24 mouse cellular contexts compared by ENCODE assay signal in genomic region chr14:86297991-86298390, GRCm38 (mm10).
DNase-seq lines count a peak whose midpoint lies in the region; ATAC-seq lines count a peak whose summit lies in the region.
"Had no signal": no experiment of that assay in that cellular context is flagged by ENCODE, and none has a peak within 500 bp of the region (broad histone marks: within the 10 kb centered on the region; RNA-seq: fewer than 3 reads in every experiment).

No protein-coding gene starts in this region.

- 0 out of 2 replicates have a peak, but pooled peaks have one; percentile 36 for ATAC-seq in kidney, embryonic 15.5 days (replicated peaks; ENCODE audit: low FRiP score)
- ATAC-seq in midbrain, embryonic 16.5 days = no peak
- ATAC-seq: activated CD4-positive, CD25-positive, alpha-beta regulatory T cell, adult 4 months; CD4-positive, CD25-positive, alpha-beta regulatory T cell, adult 4 months; forebrain, embryonic 13.5 days; Patski had no signal

- WGBS in kidney, embryonic 15.5 days = 52% methylated on average over 2 of the region's 2 CpGs
- 74% methylated on average over 2 of the region's 2 CpGs for WGBS in hindbrain, embryonic 10.5 days
- 42% methylated on average over 2 of the region's 2 CpGs for WGBS in midbrain, embryonic 16.5 days

- no peaks in the 10 kb centered on the region for H3K36me3 ChIP-seq in kidney, embryonic 15.5 days
- H3K36me3 ChIP-seq in hindbrain, embryonic 10.5 days = no peaks in the 10 kb centered on the region
- H3K36me3 ChIP-seq in midbrain, embryonic 16.5 days (ENCODE audit: control insufficient read depth, insufficient read depth, low read length) = no peaks in the 10 kb centered on the region
- H3K36me3 ChIP-seq: embryonic facial prominence, embryonic 10.5 days; embryonic facial prominence, embryonic 12.5 days; G1E had no signal

- no peak overlapping the region for H3K4me2 ChIP-seq in kidney, embryonic 15.5 days
- H3K4me2 ChIP-seq in midbrain, embryonic 16.5 days (ENCODE audit: low read length) = no peak overlapping the region
- H3K4me2 ChIP-seq: embryonic facial prominence, embryonic 12.5 days; forebrain, embryonic 13.5 days had no signal

- H3K4me3 ChIP-seq in kidney, embryonic 15.5 days (replicated peaks) = no peak overlapping the region
- no peak overlapping the region for H3K4me3 ChIP-seq in hindbrain, embryonic 10.5 days
- no peak overlapping the region for H3K4me3 ChIP-seq in midbrain, embryonic 16.5 days (ENCODE audit: low read depth, low read length)
- H3K4me3 ChIP-seq: embryonic facial prominence, embryonic 10.5 days; embryonic facial prominence, embryonic 12.5 days; forebrain, embryonic 13.5 days had no signal

- no peak overlapping the region for H3K27ac ChIP-seq in kidney, embryonic 15.5 days
- H3K27ac ChIP-seq in hindbrain, embryonic 10.5 days = no peak overlapping the region
- no peak overlapping the region for H3K27ac ChIP-seq in midbrain, embryonic 16.5 days (ENCODE audit: low read length)
- H3K27ac ChIP-seq: embryonic facial prominence, embryonic 10.5 days; embryonic facial prominence, embryonic 12.5 days; forebrain, embryonic 13.5 days had no signal

- 0 out of 2 replicates have a peak, but pooled peaks cover 5% of the 10 kb centered on the region for H3K4me1 ChIP-seq in kidney, embryonic 15.5 days
- no peaks in the 10 kb centered on the region for H3K4me1 ChIP-seq in hindbrain, embryonic 10.5 days (replicated peaks)
- peaks cover 3% of the 10 kb centered on the region; the same call in 1 of the 2 replicates for H3K4me1 ChIP-seq in midbrain, embryonic 16.5 days (ENCODE audit: control insufficient read depth, insufficient read depth, low read length)
- H3K4me1 ChIP-seq: embryonic facial prominence, embryonic 12.5 days; forebrain, embryonic 13.5 days had no signal

- DNase-seq in kidney, adult 11 months = peak; percentile 42
- DNase-seq in kidney, adult 18-20 months = no peak
- peak; percentile 37 to 46 for DNase-seq in kidney, adult 8-10 months
- no peak for DNase-seq in kidney, postnatal 10 days
- DNase-seq in kidney, postnatal 25 days = peak; percentile 18 to 49
- DNase-seq in hindbrain, embryonic 10.5 days (ENCODE audit: low spot score) = no peak
- DNase-seq: adrenal gland, adult 8-10 months; adrenal gland, postnatal 14 days; adrenal gland, postnatal 36 days; B cell, adult 2 months; cerebellum, adult 11-12 months; cerebellum, adult 2 months; cerebellum, adult 9-10 months; cerebellum, postnatal 25 days had no signal

- no peaks in the 10 kb centered on the region for H3K9me3 ChIP-seq in kidney, embryonic 15.5 days (replicated peaks)
- no peaks in the 10 kb centered on the region for H3K9me3 ChIP-seq in hindbrain, embryonic 10.5 days
- peaks cover 5% of the 10 kb centered on the region; the same call in 1 of the 2 replicates for H3K9me3 ChIP-seq in midbrain, embryonic 16.5 days (replicated peaks; ENCODE audit: control insufficient read depth, low read length, poor library complexity, severe bottlenecking)
- H3K9me3 ChIP-seq: embryonic facial prominence, embryonic 10.5 days; embryonic facial prominence, embryonic 12.5 days; forebrain, embryonic 13.5 days had no signal

- H3K27me3 ChIP-seq in kidney, embryonic 15.5 days = no peaks in the 10 kb centered on the region
- no peaks in the 10 kb centered on the region for H3K27me3 ChIP-seq in hindbrain, embryonic 10.5 days (ENCODE audit: insufficient read depth, poor library complexity, severe bottlenecking)
- no peaks in the 10 kb centered on the region for H3K27me3 ChIP-seq in midbrain, embryonic 16.5 days (ENCODE audit: control insufficient read depth, insufficient read depth, low read depth, low read length)
- H3K27me3 ChIP-seq: CH12.LX; embryonic facial prominence, embryonic 12.5 days; forebrain, embryonic 13.5 days had no signal

- H3K9ac ChIP-seq in kidney, embryonic 15.5 days = no peak overlapping the region
- H3K9ac ChIP-seq in midbrain, embryonic 16.5 days (ENCODE audit: low read depth, low read length) = no peak overlapping the region
- H3K9ac ChIP-seq: embryonic facial prominence, embryonic 12.5 days; forebrain, embryonic 13.5 days had no signal

Comparison
In these comparisons a context has a peak if more than half of its experiments do, and no peak if none do; other contexts are left out.
1. DNase-seq: peak in kidney, adult 11 months (single experiment), kidney, adult 8-10 months (2 of 2) and kidney, postnatal 25 days (2 of 2); none in kidney, adult 18-20 months (single experiment), kidney, postnatal 10 days (single experiment) and hindbrain, embryonic 10.5 days (single experiment).